Mouse (Mus musculus): ENCODE measurements around the gene Gar1. TPM values are rescaled to one million over a fixed set of nuclear protein-coding genes. Genes with fewer than 3 reads are reported as not detected.
A peak's percentile ranks its signal among the peaks of the same experiment; 100 is the strongest.

Gar1 gene
- polyA plus RNA-seq, 1 experiment from 2014 or later: 39.9 TPM

DNA sequence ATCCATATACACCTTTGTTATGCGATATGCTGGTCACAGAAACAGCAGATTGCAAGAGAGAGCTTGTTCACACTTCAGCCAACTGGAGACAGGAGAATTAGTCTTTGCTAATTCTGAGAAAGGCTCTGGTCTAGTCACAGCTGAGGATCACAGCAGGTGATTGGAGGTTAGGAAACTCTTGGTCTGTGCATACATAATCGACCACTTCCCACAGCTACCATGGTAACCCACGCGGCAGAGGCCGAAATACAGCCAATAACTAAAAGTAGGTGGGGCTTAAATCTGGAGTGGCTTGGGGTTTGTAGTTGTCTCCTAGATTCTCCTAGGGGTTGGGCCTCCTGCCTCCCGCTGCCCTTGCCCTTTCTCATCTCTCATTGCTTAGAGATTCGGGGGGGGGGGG is 6.8 kb upstream of the Gar1 start:
- WGBS: 30% methylated on average over 7 of the region's 7 CpGs
- H3K9ac ChIP-seq (ENCODE audit: low read depth, low read length): no peak overlapping the region
- no peaks in the 10 kb centered on the region for H3K9me3 ChIP-seq (ENCODE audit: control insufficient read depth, low read length)
- no peak overlapping the region for H3K27ac ChIP-seq (ENCODE audit: low read depth, low read length)
- ATAC-seq: no peak
- H3K36me3 ChIP-seq (ENCODE audit: control insufficient read depth, insufficient read depth, low read length): no peaks in the 10 kb centered on the region
- no peaks in the 10 kb centered on the region for H3K27me3 ChIP-seq (replicated peaks; ENCODE audit: control insufficient read depth, insufficient read depth, low read length)
- no peak overlapping the region for H3K4me2 ChIP-seq (ENCODE audit: low read length)
- no peaks in the 10 kb centered on the region for H3K4me1 ChIP-seq (ENCODE audit: control insufficient read depth, insufficient read depth, low read depth, low read length)
- H3K4me3 ChIP-seq (ENCODE audit: low read length): no peak overlapping the region

DNA sequence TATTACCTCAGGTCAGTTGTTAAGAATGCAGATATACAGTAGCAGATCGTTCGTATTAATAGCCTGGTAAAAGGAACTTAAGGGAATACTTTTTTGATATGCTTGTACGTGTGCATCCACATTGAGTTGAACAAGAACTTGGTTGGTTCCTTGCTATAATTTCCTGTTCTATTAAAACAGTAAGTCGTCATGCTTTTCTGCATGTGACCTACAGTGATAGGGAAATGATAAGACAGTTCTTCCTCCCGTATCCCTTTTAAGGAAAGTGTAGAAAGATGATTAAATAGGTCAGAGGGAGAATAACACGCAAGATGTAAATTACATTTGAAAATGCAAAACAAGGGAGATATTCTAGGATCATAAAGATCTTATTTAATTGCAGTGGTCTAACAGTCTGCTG is 5.8 kb upstream of the Gar1 start:
- Histone ChIP-seq H3K27ac (ENCODE audit: low read depth, low read length) (no peak overlapping the region), H3K9ac (ENCODE audit: low read depth, low read length) (no peak overlapping the region), H3K4me2 (ENCODE audit: low read length) (no peak overlapping the region), H3K27me3 (replicated peaks; ENCODE audit: control insufficient read depth, insufficient read depth, low read length) (no peaks in the 10 kb centered on the region), H3K4me1 (ENCODE audit: control insufficient read depth, insufficient read depth, low read depth, low read length) (no peaks in the 10 kb centered on the region), H3K9me3 (ENCODE audit: control insufficient read depth, low read length) (no peaks in the 10 kb centered on the region), H3K36me3 (ENCODE audit: control insufficient read depth, insufficient read depth, low read length) (no peaks in the 10 kb centered on the region), H3K4me3 (ENCODE audit: low read length) (no peak overlapping the region)
- ATAC-seq: no peak
- 93% methylated on average over 6 of the region's 6 CpGs for WGBS

DNA sequence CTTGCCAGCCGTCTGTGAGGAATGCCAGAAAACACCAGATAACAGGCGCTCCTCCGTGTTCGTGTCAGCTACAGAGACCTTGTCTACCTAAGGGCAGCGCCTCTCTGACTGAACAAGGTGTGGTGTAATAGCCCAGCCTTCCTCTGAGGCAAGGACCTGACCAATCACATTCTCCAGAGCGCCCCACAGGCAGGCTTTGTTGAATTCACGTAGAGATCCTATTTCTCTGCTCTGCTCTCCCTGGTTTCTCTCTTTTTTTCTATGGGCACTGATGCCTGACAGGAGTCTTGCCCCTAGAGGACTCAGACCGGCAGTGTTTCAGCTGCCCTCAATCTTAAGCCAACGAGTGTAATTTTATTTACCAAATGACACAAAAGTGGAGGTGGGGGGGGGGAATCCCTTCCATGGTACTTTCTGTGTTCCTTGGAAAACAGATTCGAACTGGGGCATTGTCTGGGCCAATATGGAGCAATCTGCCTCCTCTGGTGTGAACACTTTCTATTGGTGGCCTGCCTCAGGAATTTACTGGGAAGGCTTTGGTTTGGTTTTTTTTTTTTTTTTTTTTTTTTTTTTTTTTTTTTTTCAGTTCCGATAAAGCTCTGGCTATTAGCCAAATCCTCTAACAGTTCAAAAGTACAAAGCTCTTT is 5.0 kb upstream of the Gar1 start:
- H3K4me3 ChIP-seq (ENCODE audit: low read length): no peak overlapping the region
- WGBS: 19% methylated on average over 11 of the region's 11 CpGs
- no peak overlapping the region for H3K27ac ChIP-seq (ENCODE audit: low read depth, low read length)
- no peak overlapping the region for H3K9ac ChIP-seq (ENCODE audit: low read depth, low read length)
- ATAC-seq: no peak
- peak overlapping the region; percentile 8 for H3K4me2 ChIP-seq (ENCODE audit: low read length)
- no peaks in the 10 kb centered on the region for H3K27me3 ChIP-seq (replicated peaks; ENCODE audit: control insufficient read depth, insufficient read depth, low read length)
- no peaks in the 10 kb centered on the region for H3K4me1 ChIP-seq (ENCODE audit: control insufficient read depth, insufficient read depth, low read depth, low read length)
- no peaks in the 10 kb centered on the region for H3K36me3 ChIP-seq (ENCODE audit: control insufficient read depth, insufficient read depth, low read length)
- no peaks in the 10 kb centered on the region for H3K9me3 ChIP-seq (ENCODE audit: control insufficient read depth, low read length)

DNA sequence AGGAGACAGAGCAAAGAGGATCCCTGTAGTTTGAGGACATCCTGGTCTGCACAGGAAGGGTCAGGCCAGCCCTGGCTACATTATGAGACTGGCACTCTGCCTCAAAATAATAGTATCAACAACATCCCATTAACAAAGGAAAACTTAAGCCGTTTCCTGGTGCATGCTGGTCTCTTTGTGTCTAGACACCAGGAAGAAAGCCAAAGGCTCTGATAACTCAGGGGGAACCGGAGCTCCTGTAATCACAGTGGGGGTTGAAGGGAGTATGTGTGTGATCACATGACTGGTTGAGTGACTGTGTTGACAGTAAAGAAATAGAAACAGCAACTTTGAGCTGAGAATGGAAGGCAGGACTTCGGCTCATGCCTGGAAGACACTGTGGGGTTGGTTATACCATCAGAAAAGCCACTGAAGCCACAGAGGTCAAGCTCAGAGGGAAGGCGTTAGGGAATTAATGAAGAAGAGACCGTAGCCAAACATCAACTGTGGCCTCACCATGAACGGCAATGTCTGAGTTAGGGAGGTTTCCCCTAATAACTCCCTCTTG is 4.3 kb upstream of the Gar1 start, which contains the start of gene Cfi:
TSS of gene Cfi (plus strand) at position 497 of the 547 bp plus-strand sequence.
- no peak for ATAC-seq
- Histone ChIP-seq H3K27ac (ENCODE audit: low read depth, low read length) (no peak within 1 kb of the TSS), H3K9me3 (ENCODE audit: control insufficient read depth, low read length) (no peaks in the 10 kb centered on the region)

DNA sequence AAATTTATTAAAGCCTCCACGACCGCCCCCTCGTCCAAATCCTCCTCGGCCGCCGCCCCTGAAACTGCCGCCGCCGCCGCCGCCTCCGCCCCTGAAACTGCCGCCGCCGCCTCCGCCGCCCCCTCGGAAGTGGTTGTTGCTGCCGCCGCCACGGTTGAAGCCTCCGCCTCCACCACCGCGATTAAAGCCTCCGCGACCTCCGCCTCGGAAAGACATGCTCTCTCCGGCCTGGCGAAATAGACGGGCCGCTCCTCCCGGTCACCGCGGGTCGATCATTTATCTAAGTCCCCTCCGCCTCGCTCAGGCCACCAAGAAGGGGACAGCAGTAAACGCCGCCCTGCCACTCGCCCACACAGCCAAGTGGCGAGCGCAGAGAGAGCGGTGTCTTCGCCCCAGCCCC is 570 bp downstream of the Gar1 start:
- Histone ChIP-seq H3K9me3 (ENCODE audit: control insufficient read depth, low read length) (no peaks in the 10 kb centered on the region), H3K36me3 (ENCODE audit: control insufficient read depth, insufficient read depth, low read length) (peaks cover 9% of the 10 kb centered on the region; the same call in 1 of the 2 replicates), H3K27me3 (replicated peaks; ENCODE audit: control insufficient read depth, insufficient read depth, low read length) (no peaks in the 10 kb centered on the region), H3K4me2 (ENCODE audit: low read length) (peak overlapping the region; percentile 58), H3K4me3 (ENCODE audit: low read length) (peak overlapping the region; percentile 85), H3K27ac (ENCODE audit: low read depth, low read length) (peak overlapping the region; percentile 89), H3K9ac (ENCODE audit: low read depth, low read length) (peak overlapping the region; percentile 69), H3K4me1 (ENCODE audit: control insufficient read depth, insufficient read depth, low read depth, low read length) (peaks cover 9% of the 10 kb centered on the region)
- WGBS: under 1% methylated on average over 44 of the region's 45 CpGs
- ATAC-seq: no peak

More for the DNA sequence above, 4.3 kb upstream of the Gar1 start, which contains the start of gene Cfi:
- no peaks in the 10 kb centered on the region for H3K4me1 ChIP-seq (ENCODE audit: control insufficient read depth, insufficient read depth, low read depth, low read length)
- 66% methylated on average over 6 of the region's 6 CpGs for WGBS
- H3K9ac ChIP-seq (ENCODE audit: low read depth, low read length): no peak within 1 kb of the TSS
- H3K27me3 ChIP-seq (replicated peaks; ENCODE audit: control insufficient read depth, insufficient read depth, low read length): no peaks in the 10 kb centered on the region
- no peak within 1 kb of the TSS for H3K4me3 ChIP-seq (ENCODE audit: low read length)
- peak within 1 kb of the TSS; percentile 8 for H3K4me2 ChIP-seq (ENCODE audit: low read length)
- no peaks in the 10 kb centered on the region for H3K36me3 ChIP-seq (ENCODE audit: control insufficient read depth, insufficient read depth, low read length)

DNA sequence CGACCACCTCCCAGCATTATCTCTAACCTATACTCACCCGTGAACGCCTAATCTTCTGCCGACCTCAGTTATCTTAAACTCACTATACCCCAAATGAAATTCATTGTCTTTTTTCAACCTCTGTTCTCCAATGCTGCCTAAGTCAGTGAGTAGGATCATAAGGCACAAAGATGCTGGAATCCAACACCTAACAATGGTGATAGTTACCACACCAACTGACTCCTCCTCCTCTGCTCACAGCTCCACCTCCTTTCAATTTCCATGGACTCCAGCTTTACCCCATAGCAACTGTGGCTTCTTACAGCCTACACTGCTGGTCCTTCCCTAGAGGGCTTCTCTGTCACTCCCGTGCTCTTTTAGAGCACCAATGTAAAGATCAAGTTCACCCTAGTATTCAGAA is 3.5 kb downstream of the Gar1 start:
- ATAC-seq: no peak
- no peak overlapping the region for H3K4me2 ChIP-seq (ENCODE audit: low read length)
- H3K27me3 ChIP-seq (replicated peaks; ENCODE audit: control insufficient read depth, insufficient read depth, low read length): no peaks in the 10 kb centered on the region
- no peak overlapping the region for H3K9ac ChIP-seq (ENCODE audit: low read depth, low read length)
- H3K4me3 ChIP-seq (ENCODE audit: low read length): no peak overlapping the region
- no peaks in the 10 kb centered on the region for H3K9me3 ChIP-seq (ENCODE audit: control insufficient read depth, low read length)
- peaks cover 28% of the 10 kb centered on the region for H3K36me3 ChIP-seq (ENCODE audit: control insufficient read depth, insufficient read depth, low read length)
- WGBS: 97% methylated on average over 5 of the region's 5 CpGs
- peaks cover 9% of the 10 kb centered on the region for H3K4me1 ChIP-seq (ENCODE audit: control insufficient read depth, insufficient read depth, low read depth, low read length)
- H3K27ac ChIP-seq (ENCODE audit: low read depth, low read length): no peak overlapping the region

DNA sequence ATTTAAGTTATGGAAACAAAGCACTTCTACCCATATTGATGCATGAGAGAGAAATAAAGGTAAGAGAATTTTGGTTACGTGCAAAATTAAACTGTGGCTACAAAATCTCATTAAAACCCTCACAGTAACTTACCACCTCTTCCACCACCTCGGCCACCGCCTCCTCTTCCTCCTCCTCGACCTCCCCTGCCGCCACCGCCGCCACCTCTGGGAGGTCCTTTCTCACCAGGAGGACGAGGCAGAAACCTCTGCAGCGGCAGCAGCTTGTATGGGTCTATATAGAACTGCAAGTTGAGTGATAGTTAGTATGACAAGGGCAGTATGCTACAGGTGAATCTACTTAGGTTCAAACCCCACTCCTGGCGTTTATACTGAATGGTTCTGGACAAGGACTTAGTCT is 4.5 kb downstream of the Gar1 start:
- ATAC-seq: no peak
- H3K4me2 ChIP-seq (ENCODE audit: low read length): no peak overlapping the region
- H3K9me3 ChIP-seq (ENCODE audit: control insufficient read depth, low read length): no peaks in the 10 kb centered on the region
- 90% methylated on average over 10 of the region's 10 CpGs for WGBS
- no peak overlapping the region for H3K27ac ChIP-seq (ENCODE audit: low read depth, low read length)
- H3K4me3 ChIP-seq (ENCODE audit: low read length): no peak overlapping the region
- H3K4me1 ChIP-seq (ENCODE audit: control insufficient read depth, insufficient read depth, low read depth, low read length): peaks cover 9% of the 10 kb centered on the region
- no peak overlapping the region for H3K9ac ChIP-seq (ENCODE audit: low read depth, low read length)
- H3K36me3 ChIP-seq (ENCODE audit: control insufficient read depth, insufficient read depth, low read length): peaks cover 31% of the 10 kb centered on the region
- H3K27me3 ChIP-seq (replicated peaks; ENCODE audit: control insufficient read depth, insufficient read depth, low read length): no peaks in the 10 kb centered on the region

DNA sequence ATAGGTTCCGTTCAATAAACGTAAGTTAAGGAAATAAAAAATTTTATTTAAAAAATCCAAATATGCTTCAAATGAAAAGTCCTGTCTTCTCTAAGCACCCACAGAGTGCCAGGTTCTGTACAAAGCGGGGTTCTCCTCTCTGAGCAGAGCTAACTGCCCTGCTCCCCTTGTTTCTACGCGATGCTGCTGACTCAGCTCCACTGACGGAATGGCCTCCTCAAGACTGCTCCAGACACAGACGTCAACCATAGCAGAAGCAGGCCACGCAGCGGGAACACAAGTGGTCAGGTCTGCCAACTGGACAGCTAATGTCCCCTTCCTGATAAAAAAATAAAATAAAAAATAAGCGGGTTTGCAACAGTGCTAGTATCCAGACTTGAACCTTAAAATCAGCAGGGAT is 6.3 kb downstream of the Gar1 start:
- peaks cover 6% of the 10 kb centered on the region for H3K4me1 ChIP-seq (ENCODE audit: control insufficient read depth, insufficient read depth, low read depth, low read length)
- no peak overlapping the region for H3K27ac ChIP-seq (ENCODE audit: low read depth, low read length)
- no peak overlapping the region for H3K4me3 ChIP-seq (ENCODE audit: low read length)
- no peak overlapping the region for H3K4me2 ChIP-seq (ENCODE audit: low read length)
- no peaks in the 10 kb centered on the region for H3K27me3 ChIP-seq (replicated peaks; ENCODE audit: control insufficient read depth, insufficient read depth, low read length)
- 94% methylated on average over 10 of the region's 10 CpGs for WGBS
- no peak for ATAC-seq
- H3K9ac ChIP-seq (ENCODE audit: low read depth, low read length): no peak overlapping the region
- peaks cover 31% of the 10 kb centered on the region for H3K36me3 ChIP-seq (ENCODE audit: control insufficient read depth, insufficient read depth, low read length)
- no peaks in the 10 kb centered on the region for H3K9me3 ChIP-seq (ENCODE audit: control insufficient read depth, low read length)

DNA sequence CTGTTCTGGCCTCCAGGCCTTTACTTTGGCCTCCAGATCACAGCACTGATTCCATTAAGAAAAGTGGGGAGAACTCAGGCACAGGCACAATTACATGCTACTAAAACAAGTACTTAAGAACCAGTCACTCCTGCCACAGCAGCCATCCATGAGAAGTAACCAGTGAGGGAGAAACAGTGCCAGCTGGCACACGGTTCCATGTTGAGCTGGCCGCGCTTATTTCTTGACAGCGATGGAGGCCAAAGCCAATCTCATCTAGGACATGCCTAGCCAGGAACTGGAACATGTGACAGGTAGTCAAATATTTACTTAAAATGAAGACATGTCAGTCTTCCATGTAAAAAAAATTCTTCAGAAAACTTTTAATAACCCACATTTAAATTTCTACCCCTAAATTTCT is 7.0 kb downstream of the Gar1 start:
- 79% methylated on average over 4 of the region's 4 CpGs for WGBS
- no peak overlapping the region for H3K4me2 ChIP-seq (ENCODE audit: low read length)
- H3K27ac ChIP-seq (ENCODE audit: low read depth, low read length): no peak overlapping the region
- H3K36me3 ChIP-seq (ENCODE audit: control insufficient read depth, insufficient read depth, low read length): peaks cover 31% of the 10 kb centered on the region
- no peak overlapping the region for H3K4me3 ChIP-seq (ENCODE audit: low read length)
- no peaks in the 10 kb centered on the region for H3K4me1 ChIP-seq (ENCODE audit: control insufficient read depth, insufficient read depth, low read depth, low read length)
- ATAC-seq: no peak
- H3K9me3 ChIP-seq (ENCODE audit: control insufficient read depth, low read length): no peaks in the 10 kb centered on the region
- no peaks in the 10 kb centered on the region for H3K27me3 ChIP-seq (replicated peaks; ENCODE audit: control insufficient read depth, insufficient read depth, low read length)
- H3K9ac ChIP-seq (ENCODE audit: low read depth, low read length): no peak overlapping the region

All from hindbrain, embryonic 16.5 days (tissue).